Mouse (Mus musculus) heart, embryonic 14.5 days (tissue): Measurements from ENCODE around the gene Cabp4. TPM values are rescaled to one million over a fixed set of nuclear protein-coding genes. Genes with fewer than 3 reads are reported as not detected.

Experiments used
- ATAC-seq: fragments of 200-750 bp; cut with Nextera tagmentation; 2 replicates; pipeline ENCODE4 v1.8.0; 2017; ENCODE audit warnings: low read depth, moderate TSS enrichment; ENCODE audit not compliant: insufficient number of reproducible peaks, insufficient read depth, low FRiP score
- H3K27ac ChIP-seq, 2 experiments: fragments of 200-500 bp in 1 of 2; fragments of 300-500 bp in 1 of 2; sonication (generic) in 1 of 2; replicated peaks in 1 of 2; 2 replicates each; pipeline ENCODE4 v1.5.1; 2012 to 2014; ENCODE audit warnings: low read depth in 2 of 2, low read length in 2 of 2, control low read depth in 1 of 2, mild to moderate bottlenecking in 1 of 2, mixed read lengths in 1 of 2; ENCODE audit not compliant: control insufficient read depth in 1 of 2, insufficient read depth in 1 of 2
- H3K27me3 ChIP-seq: fragments of 300-500 bp; sonication (generic); 2 replicates; pipeline ENCODE4 v1.6.1; 2014; ENCODE audit warnings: mild to moderate bottlenecking, low read length, control low read depth; ENCODE audit not compliant: control insufficient read depth, insufficient read depth
- H3K36me3 ChIP-seq: fragments of 300-500 bp; sonication (generic); 2 replicates; pipeline ENCODE4 v1.6.1; 2014; ENCODE audit warnings: mild to moderate bottlenecking, control low read depth, low read length, mixed read lengths; ENCODE audit not compliant: control insufficient read depth, insufficient read depth
- H3K4me1 ChIP-seq, 2 experiments: fragments of 200-500 bp in 1 of 2; fragments of 300-500 bp in 1 of 2; sonication (generic) in 1 of 2; 2 replicates each; pipeline ENCODE4 v1.6.1; 2012 to 2014; ENCODE audit warnings: low read length in 2 of 2, control low read depth in 1 of 2, mixed read lengths in 1 of 2; ENCODE audit not compliant: control insufficient read depth in 2 of 2, insufficient read depth in 2 of 2
- H3K4me2 ChIP-seq: fragments of 300-500 bp; sonication (generic); 2 replicates; pipeline ENCODE4 v1.6.1; 2014; ENCODE audit warnings: mild to moderate bottlenecking, low read length
- H3K4me3 ChIP-seq, 2 experiments: fragments of 200-500 bp in 1 of 2; fragments of 300-500 bp in 1 of 2; sonication (generic) in 1 of 2; 2 replicates each; pipeline ENCODE4 v1.5.1; 2012 to 2014; ENCODE audit warnings: low read length in 2 of 2, mild to moderate bottlenecking in 2 of 2, control low read depth in 1 of 2, low read depth in 1 of 2, moderate library complexity in 1 of 2; ENCODE audit not compliant: control insufficient read depth in 1 of 2, insufficient read depth in 1 of 2
- H3K9ac ChIP-seq: fragments of 300-500 bp; sonication (generic); 2 replicates; pipeline ENCODE4 v1.6.1; 2014; ENCODE audit warnings: mild to moderate bottlenecking, low read length
- H3K9me3 ChIP-seq: fragments of 300-500 bp; sonication (generic); 2 replicates; pipeline ENCODE4 v1.6.1; 2016; ENCODE audit warnings: low read length, control low read depth; ENCODE audit not compliant: control insufficient read depth
- WGBS: fragments of 180-500 bp; shearing (Covaris S2); extraction: QIAGEN DNeasy Blood & Tissue Kit; methylation state at CpG from one replicate; pipeline ENCODE4 v1.1.7; 2014; 5-methylcytosine and 5-hydroxymethylcytosine counted together
- polyA plus RNA-seq: library from polyadenylated mRNA; unstranded; fragments of >200 nt; fragmentation: Nextera tagmentation; extraction: Ambion mirVana; gene quantifications from 2 replicates; pipeline ENCODE4 v1.2.1, GENCODE M21; 2014

Cabp4 gene
- polyA plus RNA-seq, 1 experiment from 2014 or later = not detected

GRCm38 (mm10) chr19:4096642-4097440, 47.0 kb downstream of the Cabp4 start, which contains the start of gene Cdk2ap2:
Cdk2ap2 (plus strand) TSS chr19:4097182.
- under 1% methylated on average over 64 of the region's 65 CpGs for WGBS
- peak within 1 kb of the TSS; percentile 59 to 60 for H3K4me3 ChIP-seq
- H3K9ac ChIP-seq = peak within 1 kb of the TSS; percentile 72
- peak; percentile 89 for ATAC-seq
- peaks cover 11% of the 10 kb centered on the region; the same call in 1 of the 2 replicates for H3K27me3 ChIP-seq
- peak within 1 kb of the TSS; percentile 47 to 79 for H3K27ac ChIP-seq
- no peaks in the 10 kb centered on the region for H3K36me3 ChIP-seq
- H3K4me1 ChIP-seq = peaks cover 16 to 28% of the 10 kb centered on the region in 2 experiments
- peak within 1 kb of the TSS; percentile 71 for H3K4me2 ChIP-seq
- no peaks in the 10 kb centered on the region for H3K9me3 ChIP-seq

GRCm38 (mm10) chr19:4095802-4096201, 48.0 kb downstream of the Cabp4 start:
- peak overlapping the region; percentile 71; the same call in 1 of the 2 replicates for H3K4me2 ChIP-seq

DNA sequence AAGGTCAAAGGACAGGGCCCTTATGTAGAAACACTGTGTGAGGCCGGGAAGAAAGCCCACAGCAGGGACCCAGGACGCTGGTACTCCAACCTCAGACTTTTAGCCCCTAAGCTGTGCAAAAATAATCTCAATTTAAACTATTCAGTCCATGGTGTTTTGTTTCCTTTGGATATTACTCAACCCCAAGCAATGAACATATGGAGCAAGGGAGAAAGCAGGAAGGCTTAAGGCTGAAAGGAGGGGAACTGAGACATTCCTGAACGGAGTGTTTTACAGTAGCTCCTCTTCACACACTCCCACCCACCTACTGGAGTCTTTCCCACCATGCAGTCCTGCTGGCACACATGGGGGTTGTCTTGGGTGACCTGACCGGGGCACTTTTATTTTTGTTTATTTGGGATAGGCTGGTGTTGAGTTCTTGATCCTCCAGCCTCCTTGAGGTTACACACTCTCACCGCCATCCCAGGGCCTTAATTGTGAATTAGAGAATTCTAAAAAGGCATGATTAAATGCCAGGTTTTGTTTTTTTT, 49.0 kb downstream of the Cabp4 start:
- no peak overlapping the region for H3K4me2 ChIP-seq
- peaks cover under 1% of the 10 kb centered on the region; the same call in 1 of the 2 replicates for H3K27me3 ChIP-seq
- no peaks in the 10 kb centered on the region for H3K36me3 ChIP-seq
- no peak overlapping the region for H3K4me3 ChIP-seq
- no peak overlapping the region for H3K9ac ChIP-seq
- peaks cover 11 to 12% of the 10 kb centered on the region in 2 experiments for H3K4me1 ChIP-seq
- 74% methylated on average over 5 of the region's 5 CpGs for WGBS
- no peak for ATAC-seq
- no peaks in the 10 kb centered on the region for H3K9me3 ChIP-seq
- no peak overlapping the region for H3K27ac ChIP-seq

More at GRCm38 (mm10) chr19:4095802-4096201, 48.0 kb downstream of the Cabp4 start:
- no peaks in the 10 kb centered on the region for H3K9me3 ChIP-seq
- no peak overlapping the region for H3K9ac ChIP-seq
- no peak overlapping the region for H3K27ac ChIP-seq
- H3K36me3 ChIP-seq = no peaks in the 10 kb centered on the region
- 73% methylated on average over 3 of the region's 3 CpGs for WGBS
- no peak overlapping the region for H3K4me3 ChIP-seq
- peaks cover under 1% of the 10 kb centered on the region; the same call in 1 of the 2 replicates for H3K27me3 ChIP-seq
- ATAC-seq = no peak
- H3K4me1 ChIP-seq = peaks cover 16 to 22% of the 10 kb centered on the region in 2 experiments

DNA sequence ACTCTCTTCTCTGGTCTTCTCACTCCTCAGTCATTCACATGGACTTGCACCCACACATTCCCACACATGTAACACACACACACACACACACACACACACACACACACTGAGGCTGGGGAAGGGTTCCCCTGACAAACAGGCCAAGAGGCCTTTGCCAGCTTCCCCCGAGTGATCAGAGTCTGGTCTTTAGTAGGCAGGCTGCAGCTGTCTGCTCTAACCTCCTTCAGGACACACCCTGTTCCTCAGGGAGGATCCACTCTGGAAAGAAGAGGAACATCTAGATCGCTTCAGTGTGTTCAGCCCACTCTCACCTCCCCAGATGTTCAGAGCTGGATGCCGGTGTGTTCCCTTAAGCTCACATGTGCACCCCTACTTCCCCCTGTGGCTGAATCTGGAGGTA, 49.5 kb downstream of the Cabp4 start:
- Histone ChIP-seq H3K9me3 (no peaks in the 10 kb centered on the region), H3K27ac (no peak overlapping the region), H3K4me3 (no peak overlapping the region), H3K4me2 (no peak overlapping the region), H3K4me1 (peaks cover 7% of the 10 kb centered on the region in 2 experiments), H3K36me3 (no peaks in the 10 kb centered on the region), H3K9ac (no peak overlapping the region), H3K27me3 (peaks cover 5% of the 10 kb centered on the region; the same call in 1 of the 2 replicates)
- ATAC-seq = no peak
- 76% methylated on average over 3 of the region's 3 CpGs for WGBS

- 67% methylated on average over 7 of the region's 7 CpGs for WGBS
- Histone ChIP-seq H3K27me3 (peaks cover 9% of the 10 kb centered on the region), H3K4me1 (peaks cover 4% of the 10 kb centered on the region in 2 experiments; a peak in 3 of 4 replicates), H3K4me3 (no peak overlapping the region), H3K9me3 (no peaks in the 10 kb centered on the region), H3K36me3 (no peaks in the 10 kb centered on the region), H3K9ac (no peak overlapping the region), H3K4me2 (no peak overlapping the region), H3K27ac (no peak overlapping the region)
- ATAC-seq = no peak
Observed at GRCm38 (mm10) chr19:4093772-4094171, 50.1 kb downstream of the Cabp4 start.

DNA sequence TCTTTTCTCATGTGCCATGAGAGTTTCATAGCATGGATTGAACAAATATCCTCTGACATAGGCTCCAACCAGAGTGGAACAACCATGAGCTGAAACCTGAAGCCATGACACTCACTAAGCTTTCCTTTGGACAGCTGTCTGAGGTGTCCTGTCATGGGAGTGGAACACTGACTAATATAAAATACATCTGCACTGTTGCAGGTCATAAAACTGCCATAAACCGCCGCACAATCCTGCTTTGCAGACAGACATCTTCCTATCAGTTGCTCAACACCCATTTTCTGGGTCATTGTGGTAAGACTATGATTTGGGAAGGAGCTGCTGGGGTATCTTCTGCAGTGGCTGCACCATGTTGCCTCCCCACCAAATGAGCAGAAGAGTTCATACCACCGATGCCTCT, 51.1 kb downstream of the Cabp4 start:
- Histone ChIP-seq H3K27ac (no peak overlapping the region), H3K27me3 (peaks cover 9% of the 10 kb centered on the region), H3K36me3 (no peaks in the 10 kb centered on the region), H3K4me3 (no peak overlapping the region), H3K9ac (no peak overlapping the region), H3K4me2 (no peak overlapping the region), H3K9me3 (no peaks in the 10 kb centered on the region), H3K4me1 (peaks cover 1 to 4% of the 10 kb centered on the region in 2 experiments; a peak in 3 of 4 replicates)
- 88% methylated on average over 3 of the region's 3 CpGs for WGBS
- no peak for ATAC-seq

DNA sequence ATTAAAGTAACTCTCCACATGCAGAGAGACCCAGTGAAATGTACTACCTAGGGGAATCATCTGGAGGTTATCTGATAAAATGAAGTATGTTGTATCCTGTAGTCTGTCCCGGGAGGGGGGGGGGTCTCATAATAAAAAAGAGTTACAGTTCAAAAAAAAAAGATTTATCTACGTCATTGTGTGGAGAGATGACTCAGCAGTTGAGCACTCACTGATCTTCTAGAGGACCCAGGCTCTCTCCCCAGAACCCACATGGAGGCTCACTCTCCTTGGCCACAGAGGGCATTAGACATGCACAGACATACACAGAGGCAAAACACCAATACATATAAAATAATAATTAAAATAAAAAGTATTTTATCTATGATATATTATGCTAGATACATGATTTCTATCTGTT, 52.5 kb downstream of the Cabp4 start:
- H3K4me2 ChIP-seq = no peak overlapping the region
- 37% methylated on average over 2 of the region's 2 CpGs for WGBS
- H3K9ac ChIP-seq = no peak overlapping the region
- H3K27me3 ChIP-seq = peaks cover 9% of the 10 kb centered on the region
- no peaks in the 10 kb centered on the region for H3K36me3 ChIP-seq
- no peaks in the 10 kb centered on the region for H3K9me3 ChIP-seq
- H3K4me3 ChIP-seq = no peak overlapping the region
- no peak for ATAC-seq
- H3K27ac ChIP-seq = no peak overlapping the region
- peaks cover 7 to 9% of the 10 kb centered on the region in 2 experiments; a peak in 3 of 4 replicates for H3K4me1 ChIP-seq
